Mouse (Mus musculus): ENCODE measurements around the gene Sipa1l2.

DNA sequence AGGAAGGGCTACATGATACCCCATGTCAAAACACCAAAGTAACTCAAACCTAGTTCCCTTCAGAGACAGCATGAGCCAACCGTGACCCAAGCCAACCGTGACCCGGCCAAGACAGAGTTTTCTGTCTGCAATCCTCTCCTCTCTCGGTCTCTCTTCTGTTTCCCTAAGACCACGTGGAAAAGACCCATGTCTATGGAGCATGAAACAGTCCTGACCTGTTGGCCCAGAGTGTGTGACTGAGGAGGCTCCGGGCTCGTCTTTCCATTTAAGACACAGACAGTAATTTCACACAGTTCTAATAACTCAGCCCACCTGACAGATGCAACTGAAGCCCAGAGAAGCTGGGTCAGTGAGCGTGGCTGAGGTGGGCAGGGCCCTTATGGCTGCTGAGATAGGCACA is 65.8 kb downstream of the Sipa1l2 start:
- TF ChIP-seq CTCF (IDR thresholded peaks at IDR 0.05; ENCODE audit: low read depth) (no peak), EP300 (IDR thresholded peaks at IDR 0.05; ENCODE audit: low read depth) (no peak)
